Mouse (Mus musculus): Measurements from ENCODE around the gene Zscan21. TPM values are rescaled to one million over a fixed set of nuclear protein-coding genes. Genes with fewer than 3 reads are reported as not detected.

Zscan21 gene
- total RNA-seq, 2 experiments from 2014 or later, result 12.5 to 13.9 TPM

Other genes with a start within 250 kb of the Zscan21 start
- 20.2 and 43.2 TPM in 2 replicates for gene Pilrb2, start 245.1 kb upstream of the Zscan21 start, total RNA-seq (2015)
- 9.6 and 14.9 TPM in 2 replicates for gene Pilrb2, start 245.1 kb upstream of the Zscan21 start, total RNA-seq (2017)
- gene Cyp3a13, start 195.3 kb upstream of the Zscan21 start, total RNA-seq (2015), result not detected in 2 replicates
- not detected in 2 replicates for gene Cyp3a13, start 195.3 kb upstream of the Zscan21 start, total RNA-seq (2017)
- not detected in 2 replicates for gene Gjc3, start 153.8 kb upstream of the Zscan21 start, total RNA-seq (2015)
- not detected in 2 replicates for gene Gjc3, start 153.8 kb upstream of the Zscan21 start, total RNA-seq (2017)
- gene Azgp1, start 135.4 kb upstream of the Zscan21 start, total RNA-seq (2015), result not detected in 2 replicates
- not detected in 2 replicates for gene Azgp1, start 135.4 kb upstream of the Zscan21 start, total RNA-seq (2017)
- not detected in 2 replicates for gene Smok3a, start 95.6 kb upstream of the Zscan21 start, total RNA-seq (2015)
- gene Smok3a, start 95.6 kb upstream of the Zscan21 start, total RNA-seq (2017), result not detected in 2 replicates
- gene Smok3b, start 95.5 kb upstream of the Zscan21 start, total RNA-seq (2015), result not detected in 2 replicates
- not detected in 2 replicates for gene Smok3b, start 95.5 kb upstream of the Zscan21 start, total RNA-seq (2017)
- gene Smok3c, start 63.7 kb upstream of the Zscan21 start, total RNA-seq (2015), result not detected in 2 replicates
- gene Smok3c, start 63.7 kb upstream of the Zscan21 start, total RNA-seq (2017), result not detected in 2 replicates
- gene Zkscan1, start 31.8 kb upstream of the Zscan21 start, total RNA-seq (2015), result 26.0 and 30.1 TPM in 2 replicates
- 19.9 and 25.2 TPM in 2 replicates for gene Zkscan1, start 31.8 kb upstream of the Zscan21 start, total RNA-seq (2017)
- 6.5 and 7.5 TPM in 2 replicates for gene Zfp113, start 38.8 kb downstream of the Zscan21 start, total RNA-seq (2015)
- gene Zfp113, start 38.8 kb downstream of the Zscan21 start, total RNA-seq (2017), result 7.8 and 8.0 TPM in 2 replicates
- 161 and 164 TPM in 2 replicates for gene Cops6, start 44.2 kb downstream of the Zscan21 start, total RNA-seq (2015)
- gene Cops6, start 44.2 kb downstream of the Zscan21 start, total RNA-seq (2017), result 54.4 and 55.6 TPM in 2 replicates
- 14.3 and 15.9 TPM in 2 replicates for gene Ap4m1, start 55.1 kb downstream of the Zscan21 start, total RNA-seq (2015)
- gene Ap4m1, start 55.1 kb downstream of the Zscan21 start, total RNA-seq (2017), result 34.1 and 36.9 TPM in 2 replicates
- 239 and 250 TPM in 2 replicates for gene Mcm7, start 55.5 kb downstream of the Zscan21 start, total RNA-seq (2015)
- gene Mcm7, start 55.5 kb downstream of the Zscan21 start, total RNA-seq (2017), result 395 and 444 TPM in 2 replicates
- 23.2 and 29.5 TPM in 2 replicates for gene Taf6, start 70.5 kb downstream of the Zscan21 start, total RNA-seq (2015)
- gene Taf6, start 70.5 kb downstream of the Zscan21 start, total RNA-seq (2017), result 34.0 and 43.8 TPM in 2 replicates
- 28.7 and 30.1 TPM in 2 replicates for gene Cnpy4, start 70.6 kb downstream of the Zscan21 start, total RNA-seq (2015)
- gene Cnpy4, start 70.6 kb downstream of the Zscan21 start, total RNA-seq (2017), result 45.8 and 59.3 TPM in 2 replicates
- gene Mblac1, start 77.4 kb downstream of the Zscan21 start, total RNA-seq (2015), result 6.9 and 7.1 TPM in 2 replicates
- 9.4 and 10.0 TPM in 2 replicates for gene Mblac1, start 77.4 kb downstream of the Zscan21 start, total RNA-seq (2017)
- gene Nxpe5, start 109.0 kb downstream of the Zscan21 start, total RNA-seq (2015), result 0.94 and 2.0 TPM in 2 replicates
- 1.9 and 2.2 TPM in 2 replicates for gene Nxpe5, start 109.0 kb downstream of the Zscan21 start, total RNA-seq (2017)
- 123 and 127 TPM in 2 replicates for gene Lamtor4, start 138.6 kb downstream of the Zscan21 start, total RNA-seq (2015)
- gene Lamtor4, start 138.6 kb downstream of the Zscan21 start, total RNA-seq (2017), result 69.9 and 101 TPM in 2 replicates
- 35.7 and 44.1 TPM in 2 replicates for gene BC037034, start 147.1 kb downstream of the Zscan21 start, total RNA-seq (2015)
- 44.1 and 46.7 TPM in 2 replicates for gene BC037034, start 147.1 kb downstream of the Zscan21 start, total RNA-seq (2017)
- gene Gal3st4, start 155.9 kb downstream of the Zscan21 start, total RNA-seq (2015), result not detected in 2 replicates
- 0.12 and 0.30 TPM in 2 replicates for gene Gal3st4, start 155.9 kb downstream of the Zscan21 start, total RNA-seq (2017)
- not detected in 2 replicates for gene Gm43720, start 163.1 kb downstream of the Zscan21 start, total RNA-seq (2015)
- not detected in 2 replicates for gene Gm43720, start 163.1 kb downstream of the Zscan21 start, total RNA-seq (2017)
- gene Gpc2, start 163.1 kb downstream of the Zscan21 start, total RNA-seq (2015), result 1.2 and 2.0 TPM in 2 replicates
- 3.2 and 3.9 TPM in 2 replicates for gene Gpc2, start 163.1 kb downstream of the Zscan21 start, total RNA-seq (2017)
- gene Stag3, start 163.3 kb downstream of the Zscan21 start, total RNA-seq (2015), result 15.7 and 20.2 TPM in 2 replicates
- 9.3 and 22.2 TPM in 2 replicates for gene Stag3, start 163.3 kb downstream of the Zscan21 start, total RNA-seq (2017)
- gene Pvrig, start 225.1 kb downstream of the Zscan21 start, total RNA-seq (2015), result 0.54 TPM in 1 of 2 replicates, not detected in the other
- 0.17 and 0.34 TPM in 2 replicates for gene Pvrig, start 225.1 kb downstream of the Zscan21 start, total RNA-seq (2017)

All from megakaryocyte progenitor cell, adult 5-6 weeks (primary cell).